20 mouse cellular contexts compared by ENCODE assay signal in the genomic region with DNA sequence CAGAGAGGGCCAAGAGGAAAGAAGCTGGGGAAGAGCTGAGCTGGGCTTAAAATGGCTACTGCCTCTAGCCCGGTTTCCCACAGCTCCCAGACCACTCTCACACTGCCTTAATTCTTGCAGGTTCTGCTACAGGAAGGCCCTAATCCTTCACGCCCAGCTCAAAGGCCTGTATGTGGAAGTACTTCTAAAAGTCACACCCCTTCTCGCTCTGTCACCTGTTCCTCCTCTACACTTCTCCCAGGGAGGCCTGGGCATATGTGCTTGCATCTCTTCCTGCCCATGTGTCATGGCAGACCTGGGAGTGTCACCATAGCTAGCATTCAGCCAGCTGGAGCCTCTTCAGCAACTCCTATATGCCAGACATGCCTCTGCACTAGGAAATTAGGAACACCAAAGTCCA. TPM values are rescaled to one million over a fixed set of nuclear protein-coding genes. Genes with fewer than 3 reads are reported as not detected.
A peak's percentile ranks its signal among the peaks of the same experiment; 100 is the strongest.
DNase-seq lines count a peak whose midpoint lies in the region; ATAC-seq lines count a peak whose summit lies in the region.
"Had no signal": no experiment of that assay in that cellular context is flagged by ENCODE, and none has a peak within 500 bp of the region (broad histone marks: within the 10 kb centered on the region; RNA-seq: fewer than 3 reads in every experiment).

No protein-coding gene starts in this region.

- no peak for ATAC-seq in heart, embryonic 13.5 days (ENCODE audit: extremely low read depth, insufficient number of reproducible peaks, low FRiP score, low TSS enrichment)
- no peak for ATAC-seq in liver, embryonic 16.5 days (ENCODE audit: low read depth)
- no peak for ATAC-seq in hindbrain, embryonic 13.5 days (ENCODE audit: low FRiP score)
- ATAC-seq: forebrain, embryonic 14.5 days had no signal

- no peak overlapping the region for H3K27ac ChIP-seq in heart, embryonic 13.5 days (replicated peaks)
- peak overlapping the region; percentile 11; the same call in 1 of the 2 replicates for H3K27ac ChIP-seq in liver, embryonic 16.5 days (ENCODE audit: low read length)
- H3K27ac ChIP-seq in hindbrain, embryonic 13.5 days: no peak overlapping the region
- H3K27ac ChIP-seq: kidney, postnatal 0 days; left cerebral cortex, adult 2 months; limb, embryonic 15.5 days; stomach, postnatal 0 days had no signal

- no peak overlapping the region for H3K4me3 ChIP-seq in heart, embryonic 13.5 days
- no peak overlapping the region for H3K4me3 ChIP-seq in liver, embryonic 16.5 days (ENCODE audit: low read depth, low read length)
- H3K4me3 ChIP-seq in hindbrain, embryonic 13.5 days: no peak overlapping the region
- H3K4me3 ChIP-seq: left cerebral cortex, adult 2 months; limb, embryonic 15.5 days had no signal

- no peaks in the 10 kb centered on the region for H3K27me3 ChIP-seq in heart, embryonic 13.5 days (replicated peaks)
- no peaks in the 10 kb centered on the region for H3K27me3 ChIP-seq in liver, embryonic 16.5 days (ENCODE audit: control insufficient read depth, insufficient read depth, low read depth, low read length)
- no peaks in the 10 kb centered on the region for H3K27me3 ChIP-seq in hindbrain, embryonic 13.5 days
- H3K27me3 ChIP-seq: limb, embryonic 15.5 days had no signal

- 75% methylated on average over 3 of the region's 3 CpGs for WGBS in heart, embryonic 13.5 days
- 47% methylated on average over 3 of the region's 3 CpGs for whole genome bisulfite sequencing in liver, embryonic 16.5 days (ENCODE audit: insufficient replicate concordance)
- WGBS in hindbrain, embryonic 13.5 days: 90% methylated on average over 3 of the region's 3 CpGs

- intact Hi-C loops in heart, postnatal 36 days (cut with DNase I): no loop called here
- intact Hi-C loops in left cerebral cortex, postnatal 10 days (cut with DNase I): no loop called here

- DNase-seq in heart, postnatal 36 days: no peak
- peak; percentile 52 to 60 for DNase-seq in spleen, postnatal 36 days (ENCODE audit: low spot score in 2 of 2)
- DNase-seq in spleen, adult 12 weeks (ENCODE audit: low spot score): no peak
- DNase-seq in right cerebral cortex, postnatal 36 days (ENCODE audit: low spot score in 2 of 2): no peak
- no peak for DNase-seq in left cerebral cortex, postnatal 10 days (ENCODE audit: extremely low spot score in 1 of 2, low spot score in 2 of 2)
- DNase-seq: adrenal gland, postnatal 25 days; cerebellum, adult 9-11 months; heart, adult 18-20 months; heart, postnatal 4 days; midbrain, embryonic 14.5 days; right cerebral cortex, postnatal 4 days; thymus, postnatal 36 days had no signal

- 0 out of 2 replicates have a peak, but pooled peaks cover 8% of the 10 kb centered on the region for H3K36me3 ChIP-seq in heart, embryonic 13.5 days
- H3K36me3 ChIP-seq in liver, embryonic 16.5 days (ENCODE audit: control insufficient read depth, insufficient read depth): peaks cover 21% of the 10 kb centered on the region
- H3K36me3 ChIP-seq in hindbrain, embryonic 13.5 days: no peaks in the 10 kb centered on the region
- H3K36me3 ChIP-seq: limb, embryonic 15.5 days had no signal

- peaks cover 52% of the 10 kb centered on the region for H3K4me1 ChIP-seq in heart, embryonic 13.5 days
- H3K4me1 ChIP-seq in liver, embryonic 16.5 days (ENCODE audit: control insufficient read depth, low read depth, low read length): peaks cover 44% of the 10 kb centered on the region
- peaks cover 38% of the 10 kb centered on the region for H3K4me1 ChIP-seq in hindbrain, embryonic 13.5 days (replicated peaks)

- H3K9ac ChIP-seq in heart, embryonic 13.5 days: 0 out of 2 replicates have a peak overlapping the region, but pooled peaks have one; percentile 21
- no peak overlapping the region for H3K9ac ChIP-seq in liver, embryonic 16.5 days (ENCODE audit: low read depth, low read length)
- no peak overlapping the region for H3K9ac ChIP-seq in hindbrain, embryonic 13.5 days
- H3K9ac ChIP-seq: limb, embryonic 15.5 days had no signal

- H3K4me2 ChIP-seq in heart, embryonic 13.5 days: no peak overlapping the region
- no peak overlapping the region for H3K4me2 ChIP-seq in liver, embryonic 16.5 days (ENCODE audit: low read depth, low read length)
- no peak overlapping the region for H3K4me2 ChIP-seq in hindbrain, embryonic 13.5 days
- H3K4me2 ChIP-seq: limb, embryonic 15.5 days had no signal

- H3K9me3 ChIP-seq in heart, embryonic 13.5 days: no peaks in the 10 kb centered on the region
- no peaks in the 10 kb centered on the region for H3K9me3 ChIP-seq in liver, embryonic 16.5 days (replicated peaks; ENCODE audit: control insufficient read depth, low read length)
- no peaks in the 10 kb centered on the region for H3K9me3 ChIP-seq in hindbrain, embryonic 13.5 days
- H3K9me3 ChIP-seq: limb, embryonic 15.5 days had no signal

RNA-seq across cellular contexts. Expression of a gene that starts 9.8 kb away (rescaled TPM):
- 2.9 and 3.7 TPM in 2 replicates for polyA plus RNA-seq in heart, embryonic 13.5 days (2015; fragmentation: Nextera tagmentation; extraction: Ambion mirVana)
- total RNA-seq in heart, postnatal 36 days (2021): 1 to 10 TPM; 2.1 to 3.1 TPM
- 15.8 and 16.3 TPM in 2 replicates for polyA plus RNA-seq in liver, embryonic 16.5 days (2015; fragmentation: Nextera tagmentation; extraction: Ambion mirVana)
- 4.3 and 4.8 TPM in 2 replicates for polyA plus RNA-seq in hindbrain, embryonic 13.5 days (2015; fragmentation: Nextera tagmentation; extraction: Ambion mirVana)
- total RNA-seq in left cerebral cortex, postnatal 10 days (2021): 1 to 10 TPM; 9.0 to 9.4 TPM

Comparison
In these comparisons a context has a peak if more than half of its experiments do, and no peak if none do; other contexts are left out.
1. DNase-seq: peak in spleen, postnatal 36 days (2 of 2); none in heart, postnatal 36 days (0 of 2), spleen, adult 12 weeks (single experiment), right cerebral cortex, postnatal 36 days (0 of 2) and left cerebral cortex, postnatal 10 days (0 of 2).